Mouse (Mus musculus) erythroblast, adult 5-6 weeks (primary cell): ENCODE measurements around the gene Plekha4. TPM values are rescaled to one million over a fixed set of nuclear protein-coding genes. Genes with fewer than 3 reads are reported as not detected.
"Not testable (repeated sequence)": the region's sequence is repeated elsewhere in the genome, so short reads cannot be mapped to it uniquely, and the experiment has no call there.

ENCODE experiments used
- ATAC-seq: replicated peaks from 2 replicates; pipeline ENCODE4 v1.8.0; 2016; ENCODE audit warnings: moderate number of reproducible peaks, mild to moderate bottlenecking, moderate TSS enrichment, inconsistent platforms; ENCODE audit not compliant: poor library complexity, low FRiP score, severe bottlenecking
- total RNA-seq, 2 experiments: library from RNA; stranded (forward) in 1 of 2; stranded (reverse) in 1 of 2; fragments of 150-400 nt in 1 of 2; fragments of 200-764, 138-1000 nt in 1 of 2; gene quantifications; 2 replicates each; pipeline versions ENCODE4 v1.2.3 to v1.2.4; 2015 to 2017; ENCODE audit warnings: low replicate concordance in 2 of 2

Plekha4 gene
- total RNA-seq (2015; ENCODE audit: low replicate concordance): 1.3 TPM in 1 of 2 replicates, not detected in the other
- total RNA-seq (2017; ENCODE audit: low replicate concordance): 2.8 and 9.9 TPM in 2 replicates

- peak; percentile 59 for ATAC-seq
Measured at GRCm38 (mm10) chr7:45525809-45526473, at the start of gene Plekha4, which contains the start of gene Ppp1r15a. TSS of gene Plekha4 (plus strand) at chr7:45526330. TSS of gene Ppp1r15a (minus strand) at chr7:45526268.

- no peak for ATAC-seq
Measured at GRCm38 (mm10) chr7:45476453-45476852, 49.7 kb upstream of the Plekha4 start.

GRCm38 (mm10) chr7:45477003-45477402 is 49.1 kb upstream of the Plekha4 start:
- peak; percentile 87 for ATAC-seq

GRCm38 (mm10) chr7:45478774-45479173 is 47.4 kb upstream of the Plekha4 start:
- ATAC-seq: no peak

GRCm38 (mm10) chr7:45480310-45480709 is 45.8 kb upstream of the Plekha4 start:
- ATAC-seq: not testable (repeated sequence)

- peak; percentile 79 for ATAC-seq
Measured at GRCm38 (mm10) chr7:45481374-45481927, 44.7 kb upstream of the Plekha4 start, which contains the start of gene Tulp2. TSS of gene Tulp2 (plus strand) at chr7:45481877.

- no peak for ATAC-seq
Measured at GRCm38 (mm10) chr7:45482166-45482565, 44.0 kb upstream of the Plekha4 start.

GRCm38 (mm10) chr7:45484985-45485384 is 41.1 kb upstream of the Plekha4 start:
- not testable (repeated sequence) for ATAC-seq

GRCm38 (mm10) chr7:45486158-45486557 is 40.0 kb upstream of the Plekha4 start:
- ATAC-seq: no peak

- ATAC-seq: no peak
Measured at GRCm38 (mm10) chr7:45486761-45487415, 39.2 kb upstream of the Plekha4 start, which contains the start of gene Gm45808. TSS of gene Gm45808 (minus strand) at chr7:45486811.

- ATAC-seq: no peak
Measured at GRCm38 (mm10) chr7:45487861-45488292, 38.3 kb upstream of the Plekha4 start.

- ATAC-seq: peak; percentile 59
Measured at GRCm38 (mm10) chr7:45488293-45489204, 37.6 kb upstream of the Plekha4 start, which contains the start of gene Dhdh. TSS of gene Dhdh (minus strand) at chr7:45488805.

- 0 out of 2 replicates have a peak, but pooled peaks have one; percentile 5 for ATAC-seq
Measured at GRCm38 (mm10) chr7:45489578-45489977, 36.6 kb upstream of the Plekha4 start.

- peak; percentile 45; the same call in 1 of the 2 replicates for ATAC-seq
Measured at GRCm38 (mm10) chr7:45490822-45491221, 35.3 kb upstream of the Plekha4 start.

GRCm38 (mm10) chr7:45491264-45491663 is 34.9 kb upstream of the Plekha4 start:
- 0 out of 2 replicates have a peak, but pooled peaks have one; percentile 26 for ATAC-seq

- no peak for ATAC-seq
Measured at GRCm38 (mm10) chr7:45492225-45492844, 33.8 kb upstream of the Plekha4 start.

- no peak for ATAC-seq
Measured at GRCm38 (mm10) chr7:45492951-45493350, 33.2 kb upstream of the Plekha4 start.

GRCm38 (mm10) chr7:45494548-45494947 is 31.6 kb upstream of the Plekha4 start:
- no peak for ATAC-seq

- no peak for ATAC-seq
Measured at GRCm38 (mm10) chr7:45498427-45498826, 27.7 kb upstream of the Plekha4 start.
